Mouse (Mus musculus) limb, embryonic 13.5 days (tissue): Measurements from ENCODE around the gene Crocc2. TPM values are rescaled to one million over a fixed set of nuclear protein-coding genes. Genes with fewer than 3 reads are reported as not detected.

Experiments used
- ATAC-seq: fragments of 200-750 bp; cut with Nextera tagmentation; 2 replicates; pipeline ENCODE4 v1.8.0; 2017; ENCODE audit warnings: low read depth, moderate number of reproducible peaks, moderate TSS enrichment; ENCODE audit not compliant: low FRiP score
- H3K27ac ChIP-seq: fragments of 300-500 bp; sonication (generic); 2 replicates; pipeline ENCODE4 v1.5.1; 2015; ENCODE audit warnings: inconsistent platforms, mild to moderate bottlenecking, moderate library complexity
- H3K27me3 ChIP-seq: fragments of 300-500 bp; sonication (generic); 2 replicates; pipeline ENCODE4 v1.6.1; 2015; ENCODE audit warnings: mild to moderate bottlenecking, inconsistent platforms
- H3K36me3 ChIP-seq: fragments of 300-500 bp; sonication (generic); 2 replicates; pipeline ENCODE4 v1.6.1; 2015; ENCODE audit warnings: inconsistent platforms, mild to moderate bottlenecking, moderate library complexity
- H3K4me1 ChIP-seq: fragments of 300-500 bp; sonication (generic); 2 replicates; pipeline ENCODE4 v1.6.1; 2015; ENCODE audit warnings: inconsistent platforms
- H3K4me2 ChIP-seq: fragments of 300-500 bp; sonication (generic); replicated peaks from 2 replicates; pipeline ENCODE4 v1.6.1; 2015; ENCODE audit warnings: inconsistent platforms, mild to moderate bottlenecking, moderate library complexity
- H3K4me3 ChIP-seq: fragments of 300-500 bp; sonication (generic); 2 replicates; pipeline ENCODE4 v1.5.1; 2015; ENCODE audit warnings: moderate library complexity, mild to moderate bottlenecking, inconsistent platforms
- H3K9ac ChIP-seq: fragments of 300-500 bp; sonication (generic); 2 replicates; pipeline ENCODE4 v1.6.1; 2015; ENCODE audit warnings: mild to moderate bottlenecking, inconsistent platforms
- H3K9me3 ChIP-seq: fragments of 300-500 bp; sonication (generic); 2 replicates; pipeline ENCODE4 v1.6.1; 2016; ENCODE audit warnings: inconsistent platforms
- WGBS: fragments of 180-500 bp; shearing (Covaris S2); methylation state at CpG from one replicate; pipeline ENCODE4 v1.1.7; 2015; 5-methylcytosine and 5-hydroxymethylcytosine counted together
- polyA plus RNA-seq: library from polyadenylated mRNA; unstranded; fragments of >200 nt; fragmentation: Nextera tagmentation; extraction: Ambion mirVana; gene quantifications from 2 replicates; pipeline ENCODE4 v1.2.1, GENCODE M21; 2015

Crocc2 gene
- polyA plus RNA-seq, 1 experiment from 2014 or later: 0.31 TPM

DNA sequence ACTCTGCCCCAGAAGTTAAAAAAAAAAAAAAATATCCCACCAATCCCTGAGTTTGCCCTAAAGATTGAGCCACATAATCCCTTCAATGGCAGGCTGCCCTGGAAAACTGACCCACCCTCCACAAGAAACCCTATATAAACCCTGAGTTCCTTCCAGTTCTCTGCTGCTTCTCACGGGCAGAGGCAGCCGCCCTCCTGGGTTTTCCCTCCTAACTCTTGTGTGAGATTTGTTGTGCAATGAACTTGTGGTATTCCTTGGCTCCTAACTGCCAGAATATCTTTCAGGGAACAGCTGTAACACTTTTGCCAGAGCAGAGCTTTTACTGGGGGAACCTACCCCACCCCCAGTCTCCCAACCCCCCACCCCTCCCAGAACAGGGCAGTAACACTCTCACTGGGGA is 84.1 kb downstream of the Crocc2 start:
- 0 out of 2 replicates have a peak overlapping the region, but pooled peaks have one; percentile 7 for H3K4me2 ChIP-seq
- H3K4me3 ChIP-seq: no peak overlapping the region
- 0 out of 2 replicates have a peak, but pooled peaks cover 3% of the 10 kb centered on the region for H3K27me3 ChIP-seq
- WGBS: 17% methylated on average over 2 of the region's 2 CpGs
- peak overlapping the region; percentile 55; the same call in 1 of the 2 replicates for H3K27ac ChIP-seq
- ATAC-seq: no peak
- no peaks in the 10 kb centered on the region for H3K9me3 ChIP-seq
- H3K4me1 ChIP-seq: peaks cover 52% of the 10 kb centered on the region
- H3K9ac ChIP-seq: no peak overlapping the region
- H3K36me3 ChIP-seq: peaks cover 7% of the 10 kb centered on the region; the same call in 1 of the 2 replicates

DNA sequence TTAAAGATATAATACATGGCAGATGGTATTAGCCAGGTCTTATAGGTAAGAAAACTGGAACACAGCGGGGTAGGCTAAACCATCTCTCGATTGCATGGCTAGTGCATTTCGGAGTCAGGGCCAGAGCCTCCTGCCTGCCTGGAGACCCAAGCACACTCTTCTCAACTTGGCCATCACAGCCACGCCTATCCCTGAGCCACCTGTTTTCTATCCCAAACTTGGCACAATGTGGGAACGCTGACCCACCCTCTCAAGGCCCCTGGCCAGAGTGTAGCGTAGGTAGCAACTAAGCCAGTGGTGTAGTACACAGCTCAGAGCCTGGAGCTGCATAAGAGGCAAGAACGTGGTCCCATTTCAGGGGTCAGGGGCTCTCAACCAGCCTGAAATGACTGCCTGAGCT is 87.2 kb downstream of the Crocc2 start:
- H3K4me2 ChIP-seq: no peak overlapping the region
- no peak for ATAC-seq
- 87% methylated on average over 7 of the region's 7 CpGs for WGBS
- no peak overlapping the region for H3K4me3 ChIP-seq
- H3K27me3 ChIP-seq: 0 out of 2 replicates have a peak, but pooled peaks cover 3% of the 10 kb centered on the region
- no peak overlapping the region for H3K27ac ChIP-seq
- peaks cover 29% of the 10 kb centered on the region for H3K36me3 ChIP-seq
- peaks cover 52% of the 10 kb centered on the region for H3K4me1 ChIP-seq
- no peaks in the 10 kb centered on the region for H3K9me3 ChIP-seq
- no peak overlapping the region for H3K9ac ChIP-seq

DNA sequence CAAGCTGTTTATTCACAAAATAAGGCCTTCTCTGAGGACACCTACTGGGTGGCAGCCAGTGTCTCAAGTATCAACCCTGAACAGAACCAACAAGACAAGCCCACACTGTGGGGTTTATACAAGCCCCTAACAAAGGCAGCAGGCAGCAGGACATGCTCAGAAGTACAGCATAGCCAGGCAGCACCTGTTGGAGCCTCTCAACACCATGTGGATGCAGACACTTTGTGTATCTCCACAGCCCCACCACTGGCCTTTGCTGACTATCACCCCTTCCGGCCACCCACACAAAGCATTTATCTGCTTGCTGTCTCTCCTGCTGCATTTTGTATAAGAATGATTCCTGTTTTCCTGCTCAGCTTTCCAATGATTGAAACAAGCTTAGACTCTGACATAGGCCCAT is 89.0 kb downstream of the Crocc2 start:
- no peaks in the 10 kb centered on the region for H3K9me3 ChIP-seq
- H3K27ac ChIP-seq: no peak overlapping the region
- peaks cover 46% of the 10 kb centered on the region for H3K36me3 ChIP-seq
- WGBS: 85% methylated on average over 1 of the region's 1 CpGs
- no peak overlapping the region for H3K9ac ChIP-seq
- H3K4me2 ChIP-seq: no peak overlapping the region
- peaks cover 37% of the 10 kb centered on the region for H3K4me1 ChIP-seq
- ATAC-seq: no peak
- H3K27me3 ChIP-seq: 0 out of 2 replicates have a peak, but pooled peaks cover 3% of the 10 kb centered on the region
- no peak overlapping the region for H3K4me3 ChIP-seq

DNA sequence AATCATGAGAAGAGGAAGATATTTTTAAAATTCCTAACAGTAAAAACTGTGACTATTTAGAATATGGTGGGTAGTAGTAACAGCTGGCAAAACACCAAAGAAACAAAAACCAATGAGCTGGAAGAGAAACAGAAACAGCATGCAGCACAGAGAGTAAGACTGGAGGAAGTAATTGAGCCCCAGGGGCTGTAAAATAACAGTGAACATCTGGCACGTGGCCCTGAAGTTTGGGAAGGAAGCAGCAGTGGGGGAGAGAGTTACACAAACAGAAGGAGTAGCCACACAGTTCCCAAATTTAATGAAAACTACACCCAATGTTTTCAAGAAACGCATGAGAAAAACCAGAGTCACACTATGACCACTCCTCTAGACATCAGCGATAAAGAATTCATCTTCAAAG is 98.7 kb downstream of the Crocc2 start:
- Histone ChIP-seq H3K4me3 (no peak overlapping the region), H3K4me2 (no peak overlapping the region), H3K9ac (no peak overlapping the region), H3K27ac (peak overlapping the region; percentile 2; the same call in 1 of the 2 replicates), H3K4me1 (peaks cover 15% of the 10 kb centered on the region), H3K27me3 (no peaks in the 10 kb centered on the region), H3K9me3 (no peaks in the 10 kb centered on the region), H3K36me3 (peaks cover 33% of the 10 kb centered on the region)
- WGBS: 27% methylated on average over 3 of the region's 3 CpGs
- ATAC-seq: peak; percentile 66; the same call in 1 of the 2 replicates

- 92% methylated on average over 2 of the region's 2 CpGs for WGBS
- no peaks in the 10 kb centered on the region for H3K27me3 ChIP-seq
- H3K9ac ChIP-seq: no peak overlapping the region
- H3K9me3 ChIP-seq: no peaks in the 10 kb centered on the region
- no peak overlapping the region for H3K4me3 ChIP-seq
- H3K36me3 ChIP-seq: peaks cover 30% of the 10 kb centered on the region
- H3K4me2 ChIP-seq: no peak overlapping the region
- H3K4me1 ChIP-seq: peaks cover 15% of the 10 kb centered on the region
- no peak for ATAC-seq
- no peak overlapping the region for H3K27ac ChIP-seq
Observed at GRCm38 (mm10) chr1:93268246-93268645, 99.7 kb downstream of the Crocc2 start.

DNA sequence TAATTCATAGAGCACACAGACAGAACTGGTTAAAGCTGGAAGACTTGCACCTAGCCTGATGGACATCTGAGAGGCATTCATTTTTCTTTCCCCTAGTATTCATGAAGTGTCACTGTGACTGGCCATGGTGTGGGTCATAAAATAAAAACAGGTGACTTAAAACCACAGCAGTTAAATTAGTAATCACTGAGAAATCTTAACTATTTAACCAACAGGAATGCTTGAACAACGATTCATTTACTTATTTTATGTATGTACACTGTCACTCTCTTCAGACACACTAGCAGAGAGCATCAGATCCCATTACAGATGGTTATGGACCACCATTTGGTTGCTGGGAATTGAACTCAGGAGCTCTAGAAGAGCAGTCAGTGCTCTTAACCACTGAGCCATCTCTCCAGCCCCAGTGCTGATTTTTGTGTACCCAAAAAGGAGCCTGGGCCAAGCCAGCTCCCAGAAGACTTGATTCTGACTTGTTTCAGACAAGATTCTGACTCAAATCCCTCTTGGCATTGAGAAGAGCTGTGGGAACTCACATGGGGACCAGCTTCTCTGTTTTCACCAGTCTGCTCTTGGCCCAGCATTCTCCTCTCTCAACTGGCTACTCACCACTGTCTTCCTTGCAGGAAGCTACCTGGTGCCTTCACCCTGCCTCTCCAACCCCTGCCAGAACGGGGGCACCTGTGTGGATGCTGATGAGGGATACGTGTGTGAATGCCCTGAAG is 102.2 kb downstream of the Crocc2 start:
- Histone ChIP-seq H3K9me3 (no peaks in the 10 kb centered on the region), H3K27ac (no peak overlapping the region), H3K4me2 (no peak overlapping the region), H3K4me1 (peaks cover 15% of the 10 kb centered on the region), H3K27me3 (no peaks in the 10 kb centered on the region), H3K9ac (no peak overlapping the region), H3K4me3 (no peak overlapping the region), H3K36me3 (peaks cover 46% of the 10 kb centered on the region)
- ATAC-seq: no peak
- WGBS: 67% methylated on average over 3 of the region's 3 CpGs

- Histone ChIP-seq H3K9ac (no peak overlapping the region), H3K27me3 (no peaks in the 10 kb centered on the region), H3K9me3 (no peaks in the 10 kb centered on the region), H3K4me1 (peaks cover 9% of the 10 kb centered on the region), H3K4me2 (no peak overlapping the region), H3K36me3 (peaks cover 57% of the 10 kb centered on the region), H3K4me3 (no peak overlapping the region), H3K27ac (no peak overlapping the region)
- no peak for ATAC-seq
- 77% methylated on average over 5 of the region's 6 CpGs for WGBS
Observed at GRCm38 (mm10) chr1:93271751-93272150, 103.2 kb downstream of the Crocc2 start.

GRCm38 (mm10) chr1:93272409-93272821 is 103.9 kb downstream of the Crocc2 start:
- H3K9ac ChIP-seq: no peak overlapping the region
- peak; percentile 21; the same call in 1 of the 2 replicates for ATAC-seq
- WGBS: 1% methylated on average over 16 of the region's 16 CpGs

DNA sequence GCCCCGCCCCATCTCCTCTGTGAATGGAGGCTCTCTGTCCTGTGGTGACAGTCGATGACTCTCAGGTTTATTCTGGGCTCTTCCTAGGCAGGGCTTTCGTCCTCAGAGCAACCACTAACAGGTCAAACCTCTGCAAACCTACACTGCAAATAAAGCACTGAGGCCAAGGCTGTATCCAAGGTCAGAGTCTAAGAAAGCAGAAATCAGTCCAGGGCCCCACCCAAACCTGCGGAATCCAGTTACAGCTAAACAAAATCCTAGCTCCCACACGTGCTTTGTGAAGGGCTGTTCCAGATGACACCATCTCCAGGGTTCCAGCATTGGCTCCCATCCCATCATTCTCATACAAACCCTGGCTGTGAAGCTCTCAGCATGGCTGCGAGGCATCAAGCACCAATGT is 107.0 kb downstream of the Crocc2 start:
- H3K27ac ChIP-seq: no peak overlapping the region
- WGBS: 80% methylated on average over 6 of the region's 6 CpGs
- no peaks in the 10 kb centered on the region for H3K4me1 ChIP-seq
- no peaks in the 10 kb centered on the region for H3K9me3 ChIP-seq
- no peak for ATAC-seq
- H3K4me3 ChIP-seq: no peak overlapping the region
- no peaks in the 10 kb centered on the region for H3K27me3 ChIP-seq
- H3K9ac ChIP-seq: no peak overlapping the region
- H3K4me2 ChIP-seq: no peak overlapping the region
- H3K36me3 ChIP-seq: peaks cover 59% of the 10 kb centered on the region

More at GRCm38 (mm10) chr1:93272409-93272821, 103.9 kb downstream of the Crocc2 start:
- Histone ChIP-seq H3K4me1 (peaks cover 3% of the 10 kb centered on the region; the same call in 1 of the 2 replicates), H3K4me2 (no peak overlapping the region), H3K27ac (no peak overlapping the region), H3K4me3 (no peak overlapping the region), H3K9me3 (no peaks in the 10 kb centered on the region), H3K36me3 (peaks cover 61% of the 10 kb centered on the region), H3K27me3 (no peaks in the 10 kb centered on the region)

GRCm38 (mm10) chr1:93277041-93277440 is 108.5 kb downstream of the Crocc2 start:
- H3K4me3 ChIP-seq: no peak overlapping the region
- H3K36me3 ChIP-seq: peaks cover 59% of the 10 kb centered on the region
- H3K27ac ChIP-seq: no peak overlapping the region
- no peak for ATAC-seq
- no peaks in the 10 kb centered on the region for H3K27me3 ChIP-seq
- H3K9ac ChIP-seq: no peak overlapping the region
- H3K4me1 ChIP-seq: no peaks in the 10 kb centered on the region
- WGBS: 80% methylated on average over 7 of the region's 7 CpGs
- no peaks in the 10 kb centered on the region for H3K9me3 ChIP-seq
- H3K4me2 ChIP-seq: no peak overlapping the region
